Mouse (Mus musculus) thymus, adult 2 months (tissue): Measurements from ENCODE around the gene Ddr2. TPM values are rescaled to one million over a fixed set of nuclear protein-coding genes. Genes with fewer than 3 reads are reported as not detected.
"Not testable (repeated sequence)": the region's sequence is repeated elsewhere in the genome, so short reads cannot be mapped to it uniquely, and the experiment has no call there.

ENCODE experiments used
- DNase-seq: peaks from one replicate; pipeline ENCODE4 v3.0.0; 2021
- H3K27ac ChIP-seq: fragments of 200-500 bp; 2 replicates; pipeline ENCODE4 v1.5.1; 2012; ENCODE audit warnings: low read length, control low read depth; ENCODE audit not compliant: control insufficient read depth, insufficient read depth
- H3K27me3 ChIP-seq: fragments of 200-500 bp; 2 replicates; pipeline ENCODE4 v1.6.1; 2012; ENCODE audit warnings: mild to moderate bottlenecking, low read length, moderate library complexity, mixed read lengths; ENCODE audit not compliant: control insufficient read depth, insufficient read depth
- H3K36me3 ChIP-seq: fragments of 200-500 bp; 2 replicates; pipeline ENCODE4 v1.6.1; 2012; ENCODE audit warnings: mild to moderate bottlenecking, low read length, moderate library complexity; ENCODE audit not compliant: control insufficient read depth, insufficient read depth
- H3K4me1 ChIP-seq: fragments of 200-500 bp; replicated peaks from 2 replicates; pipeline ENCODE4 v1.6.1; 2012; ENCODE audit warnings: low read length; ENCODE audit not compliant: control insufficient read depth, insufficient read depth
- H3K4me3 ChIP-seq: fragments of 200-500 bp; 2 replicates; pipeline ENCODE4 v1.5.1; 2012; ENCODE audit warnings: mild to moderate bottlenecking, low read length, control low read depth, moderate library complexity; ENCODE audit not compliant: control insufficient read depth, insufficient read depth
- CTCF ChIP-seq: fragments of 200-500 bp; IDR thresholded peaks from 2 replicates; pipeline ENCODE4 v1.5.1; 2012; ENCODE audit warnings: mild to moderate bottlenecking, control low read depth, low read length, moderate library complexity, borderline replicate concordance; ENCODE audit not compliant: control insufficient read depth, poor library complexity, insufficient read depth; ENCODE audit errors: extremely low read depth
- POLR2A ChIP-seq: fragments of 200-500 bp; IDR thresholded peaks from 2 replicates; pipeline ENCODE4 v1.6.1; 2012; ENCODE audit warnings: mild to moderate bottlenecking, low read length, control low read depth, moderate library complexity; ENCODE audit not compliant: control insufficient read depth, poor library complexity, insufficient read depth; ENCODE audit errors: extremely low read depth
- WGBS: fragments of 180-500 bp; shearing (Covaris S2); methylation state at CpG from one replicate; pipeline ENCODE4 v1.1.7; 2018; 5-methylcytosine and 5-hydroxymethylcytosine counted together
- polyA plus RNA-seq: library from polyadenylated mRNA; depleted of rRNA; stranded (reverse); fragments of >200 nt; gene quantifications from 2 replicates; pipeline ENCODE4 v1.2.3, GENCODE M21; 2012

Ddr2 gene
- polyA plus RNA-seq, 1 experiment = 4.2 TPM

GRCm38 (mm10) chr1:170111651-170112226 is 1.2 kb upstream of the Ddr2 start:
- TF ChIP-seq CTCF = no peak
- TF ChIP-seq POLR2A = no peak
- WGBS = 93% methylated on average over 16 of the region's 16 CpGs
- Histone ChIP-seq H3K36me3 (no peaks in the 10 kb centered on the region), H3K4me1 (no peaks in the 10 kb centered on the region), H3K4me3 (no peak overlapping the region), H3K27ac (no peak overlapping the region), H3K27me3 (no peaks in the 10 kb centered on the region)
- no peak for DNase-seq

- WGBS = 91% methylated on average over 19 of the region's 19 CpGs
- no peak for DNase-seq
- H3K27ac ChIP-seq = no peak overlapping the region
- TF ChIP-seq CTCF = no peak
- no peak for TF ChIP-seq POLR2A
- no peaks in the 10 kb centered on the region for H3K36me3 ChIP-seq
- no peaks in the 10 kb centered on the region for H3K4me1 ChIP-seq
- no peak overlapping the region for H3K4me3 ChIP-seq
- H3K27me3 ChIP-seq = no peaks in the 10 kb centered on the region
Observed at GRCm38 (mm10) chr1:170109776-170110515, 616 bp downstream of the Ddr2 start.

DNA sequence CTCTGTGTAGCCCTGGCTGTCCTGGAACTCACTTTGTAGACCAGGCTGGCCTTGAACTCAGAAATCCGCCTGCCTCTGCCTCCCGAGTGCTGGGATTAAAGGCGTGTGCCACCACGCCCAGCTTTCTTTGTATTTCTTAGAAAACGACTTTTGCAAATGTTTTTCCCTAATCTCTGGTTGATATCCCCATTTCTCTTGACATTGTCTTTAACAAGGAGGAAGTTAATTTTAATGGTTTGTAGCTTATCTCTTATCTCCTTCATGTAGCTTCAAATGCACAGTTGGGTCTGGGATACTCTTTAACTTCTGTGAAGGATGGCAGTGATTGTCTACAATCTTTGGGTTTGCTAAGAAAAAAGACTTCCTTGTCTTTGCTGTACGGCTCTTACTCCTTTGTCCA is 7.7 kb downstream of the Ddr2 start:
- H3K36me3 ChIP-seq, H3K27ac ChIP-seq, H3K27me3 ChIP-seq, H3K4me3 ChIP-seq, H3K4me1 ChIP-seq, DNase-seq: not testable (repeated sequence)
- WGBS = 92% methylated on average over 6 of the region's 6 CpGs

GRCm38 (mm10) chr1:170086631-170087030 is 23.9 kb downstream of the Ddr2 start:
- Histone ChIP-seq H3K27me3 (no peaks in the 10 kb centered on the region), H3K4me3 (no peak overlapping the region), H3K36me3 (no peaks in the 10 kb centered on the region), H3K4me1 (no peaks in the 10 kb centered on the region), H3K27ac (no peak overlapping the region)
- 95% methylated on average over 7 of the region's 7 CpGs for WGBS
- no peak for TF ChIP-seq POLR2A
- TF ChIP-seq CTCF = no peak
- DNase-seq = no peak

- DNase-seq = no peak
- no peaks in the 10 kb centered on the region for H3K36me3 ChIP-seq
- H3K4me3 ChIP-seq = no peak overlapping the region
- H3K27ac ChIP-seq = no peak overlapping the region
- TF ChIP-seq POLR2A (no peak), CTCF (no peak)
- WGBS = 47% methylated on average over 12 of the region's 12 CpGs
- no peaks in the 10 kb centered on the region for H3K4me1 ChIP-seq
- H3K27me3 ChIP-seq = no peaks in the 10 kb centered on the region
Observed at GRCm38 (mm10) chr1:170084151-170084796, 26.3 kb downstream of the Ddr2 start.

DNA sequence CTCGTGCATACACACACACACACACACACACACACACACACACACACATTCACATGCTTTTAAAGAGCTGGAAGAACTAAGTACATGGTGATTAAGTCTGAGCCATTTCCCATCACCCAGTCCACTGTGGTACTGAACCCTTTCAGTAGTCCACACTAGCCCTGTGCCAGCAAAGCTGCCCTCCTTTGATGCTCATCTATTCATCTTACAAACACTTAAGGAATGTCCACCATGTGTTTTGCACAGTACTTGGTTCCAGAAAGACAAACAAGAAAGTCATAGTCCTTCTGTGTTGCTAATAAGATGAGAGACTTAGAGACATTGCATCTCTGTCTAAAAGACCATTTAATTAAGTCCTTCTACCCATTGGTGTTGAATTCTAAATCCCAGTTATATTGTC is 29.7 kb downstream of the Ddr2 start:
- WGBS = 88% methylated on average over 1 of the region's 1 CpGs
- DNase-seq = no peak
- H3K36me3 ChIP-seq = no peaks in the 10 kb centered on the region
- H3K4me3 ChIP-seq = no peak overlapping the region
- no peaks in the 10 kb centered on the region for H3K4me1 ChIP-seq
- no peaks in the 10 kb centered on the region for H3K27me3 ChIP-seq
- H3K27ac ChIP-seq = no peak overlapping the region
- no peak for TF ChIP-seq CTCF
- no peak for TF ChIP-seq POLR2A
